Mouse (Mus musculus) erythroblast, embryonic 14.5 days (primary cell): ENCODE results near the gene Syne2.

ENCODE experiments used
- GATA1 ChIP-seq: IDR thresholded peaks from 2 replicates; pipeline ENCODE4 v1.6.1; 2012; ENCODE audit warnings: low read length, inconsistent platforms, mixed read lengths
- TAL1 ChIP-seq: IDR thresholded peaks from 3 replicates; pipeline ENCODE4 v1.6.1; 2012; ENCODE audit warnings: low read length, inconsistent platforms, mixed read lengths

- TF ChIP-seq GATA1 (no peak), TAL1 (no peak)
Measured at GRCm38 (mm10) chr12:75853559-75853958, 35.6 kb downstream of the Syne2 start.
